Mouse (Mus musculus): ENCODE results near the gene Gm20518. TPM values are rescaled to one million over a fixed set of nuclear protein-coding genes. Genes with fewer than 3 reads are reported as not detected.

The Gm20518 gene
- polyA plus RNA-seq, 1 experiment from 2014 or later = not detected

GRCm38 (mm10) chr16:17831781-17832180, 59.7 kb downstream of the Gm20518 start:
- 18% methylated on average over 11 of the region's 11 CpGs for WGBS

GRCm38 (mm10) chr16:17830385-17831178, 60.9 kb downstream of the Gm20518 start:
- no peak for DNase-seq (ENCODE audit: low spot score)
- H3K36me3 ChIP-seq (ENCODE audit: control insufficient read depth, insufficient read depth, low read length) = no peaks in the 10 kb centered on the region
- no peaks in the 10 kb centered on the region for H3K4me1 ChIP-seq (replicated peaks; ENCODE audit: control insufficient read depth, insufficient read depth)
- H3K27ac ChIP-seq (replicated peaks) = no peak overlapping the region
- no peak overlapping the region for H3K9ac ChIP-seq (ENCODE audit: low read length)
- H3K9me3 ChIP-seq (ENCODE audit: control insufficient read depth, low read length) = no peaks in the 10 kb centered on the region
- H3K4me2 ChIP-seq (replicated peaks; ENCODE audit: low read depth) = no peak overlapping the region
- H3K27me3 ChIP-seq (ENCODE audit: control insufficient read depth, insufficient read depth, low read length) = peaks cover 22% of the 10 kb centered on the region; the same call in 1 of the 2 replicates
- no peak for TF ChIP-seq EP300 (optimal IDR thresholded peaks at IDR 0.05)
- no peak for TF ChIP-seq CTCF (IDR thresholded peaks at IDR 0.05; ENCODE audit: low read depth)
- WGBS = 71% methylated on average over 10 of the region's 10 CpGs
- ATAC-seq (ENCODE audit: low FRiP score, low TSS enrichment) = no peak
- no peak overlapping the region for H3K4me3 ChIP-seq (ENCODE audit: low read depth, low read length)

More at GRCm38 (mm10) chr16:17831781-17832180, 59.7 kb downstream of the Gm20518 start:
- Histone ChIP-seq H3K36me3 (ENCODE audit: control insufficient read depth, insufficient read depth, low read length) (no peaks in the 10 kb centered on the region), H3K27me3 (ENCODE audit: control insufficient read depth, insufficient read depth, low read length) (peaks cover 22% of the 10 kb centered on the region; the same call in 1 of the 2 replicates), H3K4me1 (replicated peaks; ENCODE audit: control insufficient read depth, insufficient read depth) (no peaks in the 10 kb centered on the region), H3K27ac (replicated peaks) (no peak overlapping the region), H3K4me3 (ENCODE audit: low read depth, low read length) (no peak overlapping the region), H3K9me3 (ENCODE audit: control insufficient read depth, low read length) (no peaks in the 10 kb centered on the region), H3K4me2 (replicated peaks; ENCODE audit: low read depth) (no peak overlapping the region), H3K9ac (ENCODE audit: low read length) (no peak overlapping the region)
- DNase-seq (ENCODE audit: low spot score) = no peak
- no peak for ATAC-seq (ENCODE audit: low FRiP score, low TSS enrichment)
- TF ChIP-seq CTCF (IDR thresholded peaks at IDR 0.05; ENCODE audit: low read depth) = peak; percentile 60
- no peak for TF ChIP-seq EP300 (optimal IDR thresholded peaks at IDR 0.05)

GRCm38 (mm10) chr16:17828867-17829266, 62.6 kb downstream of the Gm20518 start:
- no peaks in the 10 kb centered on the region for H3K36me3 ChIP-seq (ENCODE audit: control insufficient read depth, insufficient read depth, low read length)
- TF ChIP-seq CTCF (IDR thresholded peaks at IDR 0.05; ENCODE audit: low read depth) (no peak), EP300 (optimal IDR thresholded peaks at IDR 0.05) (no peak)
- no peak overlapping the region for H3K9ac ChIP-seq (ENCODE audit: low read length)
- WGBS = 63% methylated on average over 3 of the region's 3 CpGs
- peaks cover 12% of the 10 kb centered on the region; the same call in 1 of the 2 replicates for H3K27me3 ChIP-seq (ENCODE audit: control insufficient read depth, insufficient read depth, low read length)
- no peak overlapping the region for H3K4me3 ChIP-seq (ENCODE audit: low read depth, low read length)
- H3K4me2 ChIP-seq (replicated peaks; ENCODE audit: low read depth) = no peak overlapping the region
- H3K27ac ChIP-seq (replicated peaks) = no peak overlapping the region
- no peaks in the 10 kb centered on the region for H3K9me3 ChIP-seq (ENCODE audit: control insufficient read depth, low read length)
- no peak for DNase-seq (ENCODE audit: low spot score)
- H3K4me1 ChIP-seq (replicated peaks; ENCODE audit: control insufficient read depth, insufficient read depth) = no peaks in the 10 kb centered on the region
- ATAC-seq (ENCODE audit: low FRiP score, low TSS enrichment) = no peak

- Histone ChIP-seq H3K27me3 (ENCODE audit: control insufficient read depth, insufficient read depth, low read length) (peaks cover 11% of the 10 kb centered on the region; the same call in 1 of the 2 replicates), H3K4me2 (replicated peaks; ENCODE audit: low read depth) (no peak overlapping the region), H3K4me3 (ENCODE audit: low read depth, low read length) (no peak overlapping the region), H3K9ac (ENCODE audit: low read length) (no peak overlapping the region), H3K9me3 (ENCODE audit: control insufficient read depth, low read length) (no peaks in the 10 kb centered on the region), H3K36me3 (ENCODE audit: control insufficient read depth, insufficient read depth, low read length) (no peaks in the 10 kb centered on the region), H3K27ac (replicated peaks) (no peak overlapping the region), H3K4me1 (replicated peaks; ENCODE audit: control insufficient read depth, insufficient read depth) (no peaks in the 10 kb centered on the region)
- TF ChIP-seq EP300 (optimal IDR thresholded peaks at IDR 0.05) (no peak), CTCF (IDR thresholded peaks at IDR 0.05; ENCODE audit: low read depth) (no peak)
- no peak for ATAC-seq (ENCODE audit: low FRiP score, low TSS enrichment)
- no peak for DNase-seq (ENCODE audit: low spot score)
- 83% methylated on average over 2 of the region's 2 CpGs for WGBS
Observed at GRCm38 (mm10) chr16:17828229-17828628, 63.2 kb downstream of the Gm20518 start.

GRCm38 (mm10) chr16:17826500-17826899, 65.0 kb downstream of the Gm20518 start:
- Histone ChIP-seq H3K9me3 (ENCODE audit: control insufficient read depth, low read length) (no peaks in the 10 kb centered on the region), H3K4me2 (replicated peaks; ENCODE audit: low read depth) (no peak overlapping the region), H3K4me1 (replicated peaks; ENCODE audit: control insufficient read depth, insufficient read depth) (no peaks in the 10 kb centered on the region), H3K27me3 (ENCODE audit: control insufficient read depth, insufficient read depth, low read length) (0 out of 2 replicates have a peak, but pooled peaks cover 3% of the 10 kb centered on the region), H3K9ac (ENCODE audit: low read length) (no peak overlapping the region), H3K36me3 (ENCODE audit: control insufficient read depth, insufficient read depth, low read length) (no peaks in the 10 kb centered on the region), H3K27ac (replicated peaks) (no peak overlapping the region), H3K4me3 (ENCODE audit: low read depth, low read length) (no peak overlapping the region)
- no peak for DNase-seq (ENCODE audit: low spot score)
- WGBS = 74% methylated on average over 2 of the region's 2 CpGs
- ATAC-seq (ENCODE audit: low FRiP score, low TSS enrichment) = no peak
- TF ChIP-seq CTCF (IDR thresholded peaks at IDR 0.05; ENCODE audit: low read depth) (no peak), EP300 (optimal IDR thresholded peaks at IDR 0.05) (no peak)

- no peak for TF ChIP-seq CTCF (IDR thresholded peaks at IDR 0.05; ENCODE audit: low read depth)
- no peak for TF ChIP-seq EP300 (optimal IDR thresholded peaks at IDR 0.05)
- no peak overlapping the region for H3K9ac ChIP-seq (ENCODE audit: low read length)
- H3K27ac ChIP-seq (replicated peaks) = no peak overlapping the region
- DNase-seq (ENCODE audit: low spot score) (no peak), ATAC-seq (ENCODE audit: low FRiP score, low TSS enrichment) (no peak)
- H3K9me3 ChIP-seq (ENCODE audit: control insufficient read depth, low read length) = no peaks in the 10 kb centered on the region
- 76% methylated on average over 8 of the region's 8 CpGs for WGBS
- no peaks in the 10 kb centered on the region for H3K27me3 ChIP-seq (ENCODE audit: control insufficient read depth, insufficient read depth, low read length)
- no peaks in the 10 kb centered on the region for H3K36me3 ChIP-seq (ENCODE audit: control insufficient read depth, insufficient read depth, low read length)
- no peak overlapping the region for H3K4me3 ChIP-seq (ENCODE audit: low read depth, low read length)
- no peaks in the 10 kb centered on the region for H3K4me1 ChIP-seq (replicated peaks; ENCODE audit: control insufficient read depth, insufficient read depth)
- no peak overlapping the region for H3K4me2 ChIP-seq (replicated peaks; ENCODE audit: low read depth)
Observed at GRCm38 (mm10) chr16:17816528-17816927, 74.9 kb downstream of the Gm20518 start.
